Mouse (Mus musculus) Patski (cell line): ENCODE measurements around the gene Whrn. TPM values are rescaled to one million over a fixed set of nuclear protein-coding genes. Genes with fewer than 3 reads are reported as not detected.
A peak's percentile ranks its signal among the peaks of the same experiment; 100 is the strongest.

Experiments
- ATAC-seq: fragments of 100-300 bp; one replicate; pipeline ENCODE4 v1.8.0; 2021
- CTCF ChIA-PET: fragments of 350-600 bp; sonication (Branson Sonifier 250); formaldehyde crosslinking; loops from one replicate; lab custom pipeline; 2022; ENCODE audit warnings: inconsistent platforms; lab: Charles Lee
- POLR2A ChIA-PET: fragments of 350-600 bp; sonication (Branson Sonifier 250); formaldehyde crosslinking; loops from one replicate; lab custom pipeline; 2022; ENCODE audit warnings: antibody characterized with exemption, inconsistent platforms; lab: Charles Lee
- DNase-seq: peaks from one replicate; pipeline ENCODE4 v3.0.0-alpha.2; 2011; ENCODE audit warnings: low read depth, low spot score
- H3K27me3 ChIP-seq: fragments of 371-371 bp; one replicate; pipeline ENCODE4 v1.5.1; 2021
- CTCF ChIP-seq: fragments of 100-300 bp; IDR thresholded peaks from one replicate; pipeline ENCODE4 v1.5.1; 2021
- in situ Hi-C: fragments of 300-500 bp; cut with MboI; formaldehyde crosslinking; loops from 3 replicates; pipeline ENCODE4 v1.11.1; 2018; ENCODE audit warnings: low pct_unique_long_range_greater_than_20kb, mixed read lengths
- polyA plus RNA-seq: library from polyadenylated mRNA; unstranded; gene quantifications from one replicate; pipeline ENCODE4 v1.2.3, GENCODE M21; 2021

Whrn gene
- polyA plus RNA-seq, 1 experiment from 2014 or later, result 31.0 TPM

DNA sequence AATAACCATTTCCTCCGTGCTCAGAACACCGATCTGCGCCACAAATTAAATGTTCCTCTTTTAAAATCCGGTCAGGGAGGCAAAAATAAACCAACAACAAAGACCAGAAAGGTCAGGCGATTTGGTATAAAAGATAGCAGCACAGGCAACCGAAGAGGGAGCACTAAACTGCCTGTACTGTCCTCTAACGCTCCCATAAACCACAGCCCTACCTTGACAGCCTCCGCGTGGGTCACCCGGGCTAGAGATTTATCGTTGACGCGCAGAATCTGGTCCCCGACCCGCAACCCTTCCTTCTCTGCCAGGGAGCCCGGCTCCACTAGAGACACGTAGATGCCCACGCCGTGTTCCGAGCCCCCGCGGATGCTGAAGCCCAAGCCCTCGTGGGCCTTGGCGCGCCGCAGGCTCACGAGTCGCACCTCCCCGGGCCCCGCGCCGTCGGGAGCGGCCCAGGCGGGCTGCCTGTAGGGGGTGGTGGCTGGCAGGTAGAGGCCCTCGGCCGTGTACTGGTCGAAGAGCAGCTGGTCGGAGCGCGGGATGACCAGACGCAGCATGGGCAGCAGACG, 1.3 kb downstream of the Whrn start:
- POLR2A ChIA-PET, result no interaction called here
- in situ Hi-C loops, result no loop called here
- no peak for TF ChIP-seq CTCF
- H3K27me3 ChIP-seq, result no peaks in the 10 kb centered on the region
- DNase-seq (no peak), ATAC-seq (peak; percentile 11)
- CTCF ChIA-PET, result interaction anchor here (0.7 kb wide), 1 partner anchor 46 kb away, joined by 3 read pairs; no protein-coding TSS in a partner anchor

DNA sequence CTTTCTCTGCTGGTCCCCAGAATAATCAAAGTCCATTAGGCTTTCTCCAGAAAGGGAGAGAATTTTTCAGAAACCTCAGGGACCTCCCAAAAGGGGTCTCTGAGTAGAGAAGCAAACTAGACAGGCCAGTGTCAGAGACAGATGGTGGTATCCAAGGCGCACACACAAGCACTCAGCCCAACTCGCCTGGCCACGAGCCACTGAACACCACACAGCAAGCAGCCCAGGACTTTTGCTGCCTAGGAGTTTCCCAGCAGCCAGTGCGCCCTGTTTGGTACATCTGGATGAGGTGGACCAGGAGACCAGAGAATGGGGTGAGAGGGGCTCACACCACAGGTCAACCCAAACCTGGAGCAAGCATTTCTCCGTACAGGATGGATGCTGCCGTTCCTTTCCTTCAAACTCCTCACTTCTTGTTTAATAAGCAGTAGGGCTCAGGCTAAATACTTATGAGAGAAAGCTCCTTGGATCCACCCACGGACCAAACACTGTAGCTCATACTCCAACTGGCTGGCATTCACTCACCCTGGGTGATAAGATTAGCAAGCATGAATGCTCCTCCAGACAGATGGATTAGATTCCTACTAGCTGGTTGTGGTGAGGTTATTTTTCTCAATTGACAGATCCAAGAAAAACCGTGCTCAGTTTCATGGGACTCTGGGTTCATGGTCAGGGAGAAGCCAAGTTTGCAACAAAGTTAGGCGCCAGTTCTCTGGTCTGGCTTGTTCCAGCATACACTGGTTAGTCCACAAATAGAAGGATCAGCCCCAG, 2.3 kb downstream of the Whrn start:
- ChIA-PET POLR2A (interaction anchor here (1.2 kb wide), 1 partner anchor 11 kb away, joined by 3 read pairs; no protein-coding TSS in a partner anchor), CTCF (no interaction called here)
- DNase-seq (peak; percentile 30), ATAC-seq (no peak)
- TF ChIP-seq CTCF, result no peak
- in situ Hi-C loops, result no loop called here
- H3K27me3 ChIP-seq, result no peaks in the 10 kb centered on the region

DNA sequence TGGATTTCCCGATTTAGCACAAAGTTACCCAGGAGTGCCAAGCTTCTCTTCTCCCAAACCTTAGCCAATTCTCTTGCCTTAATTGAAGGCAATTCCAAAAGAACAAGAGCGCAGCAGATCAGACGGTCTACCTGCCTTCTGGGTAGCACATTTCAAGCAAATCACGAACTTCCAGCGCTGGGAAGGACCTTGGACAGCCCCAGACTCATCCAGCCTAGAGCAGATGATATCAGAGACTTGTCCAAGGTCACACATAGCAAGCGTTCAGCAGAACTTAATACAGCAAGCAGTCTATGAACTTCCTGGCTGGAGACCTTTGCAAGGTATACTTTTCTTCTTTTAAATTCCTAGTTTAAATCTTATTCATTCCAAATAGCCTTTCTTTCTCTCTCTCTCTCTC, 4.3 kb downstream of the Whrn start:
- H3K27me3 ChIP-seq, result no peaks in the 10 kb centered on the region
- ChIA-PET POLR2A (no interaction called here), CTCF (interaction anchor here (1.4 kb wide), 1 partner anchor 11 kb away, joined by 3 read pairs; no protein-coding TSS in a partner anchor)
- ATAC-seq (no peak), DNase-seq (no peak)
- TF ChIP-seq CTCF, result no peak
- in situ Hi-C loops, result no loop called here

DNA sequence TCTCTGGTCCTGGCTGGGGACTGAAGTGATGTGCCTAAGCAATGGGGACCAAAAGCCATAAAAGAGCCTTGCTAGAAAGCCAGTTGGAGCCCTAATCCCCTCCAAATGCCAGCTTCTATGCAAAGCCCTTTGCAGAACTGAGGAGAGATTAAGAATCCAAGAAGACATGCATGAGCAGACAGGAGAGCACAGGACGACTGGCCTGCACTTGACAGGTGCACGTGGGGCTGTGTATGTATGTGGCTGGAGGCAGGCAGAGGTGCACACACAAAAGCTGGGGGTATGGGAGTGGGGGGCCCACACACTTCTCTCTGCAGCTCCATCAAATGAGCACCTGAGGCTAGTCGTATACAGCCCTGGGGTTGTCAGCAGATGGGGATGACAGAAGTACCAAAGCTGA, 5.6 kb downstream of the Whrn start:
- no peak for TF ChIP-seq CTCF
- DNase-seq, result no peak
- in situ Hi-C loops, result no loop called here

DNA sequence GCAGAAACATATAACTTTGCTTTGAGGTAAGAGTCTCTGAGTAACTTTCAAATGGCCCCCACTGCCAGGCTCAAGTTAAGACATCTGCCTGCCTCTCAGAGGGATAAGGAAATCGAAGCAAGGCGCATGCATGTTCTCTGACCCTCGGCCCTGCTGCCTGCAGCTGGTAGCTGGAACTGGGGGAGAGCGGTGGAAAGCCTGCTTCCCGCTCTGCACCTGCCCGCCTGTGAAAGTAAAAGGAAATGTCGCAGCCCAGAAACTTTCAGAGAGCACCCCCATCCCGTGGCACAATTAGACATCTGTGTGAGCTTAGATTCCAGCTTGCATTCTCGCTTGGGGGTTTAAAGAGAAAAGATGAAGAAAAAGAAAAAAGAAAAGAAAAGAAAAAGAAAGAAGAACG, 6.1 kb downstream of the Whrn start:
- ChIA-PET CTCF (interaction anchor here (0.8 kb wide), 1 partner anchor 133 kb away, joined by 3 read pairs; the partner anchor contains the start of gene Tex48), POLR2A (no interaction called here)
- DNase-seq (no peak), ATAC-seq (no peak)
- in situ Hi-C loops, result no loop called here
- H3K27me3 ChIP-seq, result no peaks in the 10 kb centered on the region
- TF ChIP-seq CTCF, result no peak

More for the DNA sequence above, 5.6 kb downstream of the Whrn start:
- ChIA-PET POLR2A (no interaction called here), CTCF (interaction anchor here (0.8 kb wide), 1 partner anchor 133 kb away, joined by 3 read pairs; the partner anchor contains the start of gene Tex48)
- no peaks in the 10 kb centered on the region for H3K27me3 ChIP-seq
- ATAC-seq, result no peak

DNA sequence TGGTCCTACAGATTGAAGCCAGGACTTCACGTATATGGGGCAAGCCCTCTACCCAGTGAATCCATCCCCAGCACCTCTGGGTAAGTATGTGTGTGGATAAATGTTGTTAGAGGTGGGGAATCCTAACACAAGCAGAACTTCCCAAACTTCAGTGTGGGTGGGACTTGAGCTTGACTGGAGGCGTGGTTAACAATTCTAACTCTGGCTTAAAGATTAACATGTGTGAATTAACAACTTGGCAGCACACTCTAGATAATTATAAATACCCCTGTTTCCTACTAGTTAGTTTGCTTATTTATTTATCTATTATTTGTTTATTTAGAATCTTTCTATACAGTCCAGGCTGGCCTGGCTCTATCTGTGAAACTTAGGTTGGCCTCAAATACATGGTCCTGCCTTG, 7.9 kb downstream of the Whrn start:
- DNase-seq (no peak), ATAC-seq (no peak)
- CTCF ChIA-PET, result no interaction called here
- in situ Hi-C loops, result no loop called here
- H3K27me3 ChIP-seq, result no peaks in the 10 kb centered on the region
- POLR2A ChIA-PET, result no interaction called here
- TF ChIP-seq CTCF, result no peak

DNA sequence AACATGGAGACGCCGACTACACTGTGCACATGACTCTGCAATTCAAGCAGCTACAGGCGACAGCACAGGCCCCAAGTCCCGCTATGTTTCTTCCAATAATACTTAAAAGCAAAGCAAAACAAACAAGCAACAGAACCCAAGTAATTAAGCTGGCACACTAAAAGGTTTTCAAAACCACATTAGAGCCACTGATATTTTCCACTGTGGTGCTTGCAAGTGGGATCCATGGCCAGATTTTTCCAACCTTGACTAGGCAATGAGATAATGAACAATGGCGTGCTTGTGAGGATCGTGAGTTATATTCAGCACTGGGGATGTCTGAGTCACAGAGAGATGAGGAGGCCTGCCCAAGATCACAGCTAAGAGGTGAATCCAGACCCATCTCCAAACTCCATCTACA, 8.5 kb downstream of the Whrn start:
- DNase-seq (peak; percentile 68), ATAC-seq (peak; percentile 32)
- no peak for TF ChIP-seq CTCF
- H3K27me3 ChIP-seq, result no peaks in the 10 kb centered on the region
- ChIA-PET CTCF (no interaction called here), POLR2A (no interaction called here)
- in situ Hi-C loops, result no loop called here

DNA sequence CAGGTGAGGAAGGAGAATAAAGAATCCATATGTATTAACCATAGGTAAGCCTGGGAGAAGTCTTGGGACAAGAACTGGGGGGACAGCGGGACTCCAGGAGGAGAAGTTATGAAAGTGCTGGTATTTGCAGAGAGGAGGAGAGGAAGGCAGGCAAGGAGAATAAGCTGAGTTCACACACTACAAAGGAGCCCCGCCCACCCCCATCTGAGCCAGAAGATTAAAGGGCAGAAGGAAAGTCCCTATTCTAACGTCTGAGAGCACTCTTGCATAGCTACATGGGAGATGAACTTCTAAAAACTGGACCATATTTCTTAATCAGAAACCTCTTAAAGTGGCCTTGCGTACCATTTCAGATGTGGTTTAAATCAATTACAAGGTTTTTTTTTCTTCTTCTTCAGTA, 9.3 kb downstream of the Whrn start:
- in situ Hi-C loops, result no loop called here
- TF ChIP-seq CTCF, result no peak
- no peaks in the 10 kb centered on the region for H3K27me3 ChIP-seq
- ChIA-PET POLR2A (no interaction called here), CTCF (no interaction called here)
- ATAC-seq, result no peak
- DNase-seq, result no peak

DNA sequence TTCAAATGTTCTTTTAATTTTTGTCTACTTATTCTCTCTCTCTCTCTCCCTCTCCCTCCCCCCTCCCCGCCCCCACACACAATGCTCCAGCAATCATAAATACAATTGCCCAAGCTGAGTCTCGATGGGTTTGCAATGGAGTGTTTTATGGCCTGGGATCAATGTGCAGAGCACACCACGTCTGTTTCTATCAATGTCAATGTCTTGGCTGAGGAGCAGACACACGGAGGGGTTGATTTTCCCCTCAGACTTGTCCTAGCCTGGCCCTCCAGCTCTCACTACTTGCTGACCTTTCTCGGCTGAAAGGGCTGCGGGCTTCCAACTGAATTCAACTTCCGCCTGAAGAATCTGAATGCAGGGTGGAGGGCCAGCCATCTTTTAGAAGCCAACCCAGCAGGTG, 12.1 kb downstream of the Whrn start:
- in situ Hi-C loops, result no loop called here
- no peak for TF ChIP-seq CTCF
- CTCF ChIA-PET, result no interaction called here
- ATAC-seq, result no peak
- no peak for DNase-seq
- POLR2A ChIA-PET, result interaction anchor here (1.2 kb wide), 1 partner anchor 9 kb away, joined by 3 read pairs; no protein-coding TSS in a partner anchor
- H3K27me3 ChIP-seq, result no peaks in the 10 kb centered on the region

DNA sequence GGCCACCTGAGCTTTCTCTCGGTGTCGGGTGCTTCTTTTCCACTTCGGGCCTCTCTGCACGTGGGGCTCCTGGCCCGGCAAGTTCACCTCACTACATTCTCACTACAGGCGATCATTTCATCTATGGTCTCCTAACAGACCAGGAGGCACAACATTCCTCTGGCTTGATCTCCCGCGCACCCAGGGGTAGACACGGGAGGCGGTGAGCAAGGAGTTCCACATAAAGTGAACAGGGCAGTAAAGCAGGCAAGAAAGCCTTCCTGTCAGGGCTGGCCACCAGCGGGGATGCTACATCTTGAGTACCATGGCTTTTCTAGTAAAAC, 15.0 kb downstream of the Whrn start:
- CTCF ChIA-PET, result interaction anchor here (1.2 to 1.5 kb wide), 3 partner anchors 11 to 34 kb away, joined by 3 read pairs; no protein-coding TSS in a partner anchor
- in situ Hi-C loops, result no loop called here
- peak; percentile 28 for ATAC-seq
- H3K27me3 ChIP-seq, result no peaks in the 10 kb centered on the region
- no peak for DNase-seq
- POLR2A ChIA-PET, result no interaction called here
- no peak for TF ChIP-seq CTCF
